Mouse (Mus musculus): Measurements from ENCODE around the gene Tmtc1.

Tmtc1 gene

GRCm38 (mm10) chr6:148315106-148315505 is 129.1 kb downstream of the Tmtc1 start:
- DNase-seq (ENCODE audit: low read depth, low spot score) = no peak

- DNase-seq (ENCODE audit: low read depth, low spot score) = no peak
These were observed 133.2 kb downstream of the Tmtc1 start for GRCm38 (mm10) chr6:148310981-148311380.

GRCm38 (mm10) chr6:148305821-148306220 is 138.4 kb downstream of the Tmtc1 start:
- DNase-seq (ENCODE audit: low read depth, low spot score) = no peak

- no peak for DNase-seq (ENCODE audit: low read depth, low spot score)
These were observed 139.0 kb downstream of the Tmtc1 start for GRCm38 (mm10) chr6:148305191-148305590.

GRCm38 (mm10) chr6:148302261-148302660 is 141.9 kb downstream of the Tmtc1 start:
- DNase-seq (ENCODE audit: low read depth, low spot score) = no peak

- no peak for DNase-seq (ENCODE audit: low read depth, low spot score)
These were observed 147.1 kb downstream of the Tmtc1 start for GRCm38 (mm10) chr6:148297086-148297485.

GRCm38 (mm10) chr6:148296418-148296817 is 147.8 kb downstream of the Tmtc1 start:
- DNase-seq (ENCODE audit: low read depth, low spot score) = no peak

GRCm38 (mm10) chr6:148294506-148294905 is 149.7 kb downstream of the Tmtc1 start:
- no peak for DNase-seq (ENCODE audit: low read depth, low spot score)

GRCm38 (mm10) chr6:148290865-148291264 is 153.3 kb downstream of the Tmtc1 start:
- no peak for DNase-seq (ENCODE audit: low read depth, low spot score)

- DNase-seq (ENCODE audit: low read depth, low spot score) = no peak
These were observed 160.8 kb downstream of the Tmtc1 start for GRCm38 (mm10) chr6:148283224-148283881.

- DNase-seq (ENCODE audit: low read depth, low spot score) = no peak
These were observed 164.9 kb downstream of the Tmtc1 start for GRCm38 (mm10) chr6:148279240-148279639.

GRCm38 (mm10) chr6:148276418-148276817 is 167.8 kb downstream of the Tmtc1 start:
- DNase-seq (ENCODE audit: low read depth, low spot score) = peak; percentile 72

- DNase-seq (ENCODE audit: low read depth, low spot score) = no peak
These were observed 169.1 kb downstream of the Tmtc1 start for GRCm38 (mm10) chr6:148275046-148275445.

GRCm38 (mm10) chr6:148260729-148261101 is 183.5 kb downstream of the Tmtc1 start:
- no peak for DNase-seq (ENCODE audit: low read depth, low spot score)

GRCm38 (mm10) chr6:148259979-148260728 is 184.0 kb downstream of the Tmtc1 start:
- DNase-seq (ENCODE audit: low read depth, low spot score) = no peak

GRCm38 (mm10) chr6:148259074-148259473 is 185.1 kb downstream of the Tmtc1 start:
- no peak for DNase-seq (ENCODE audit: low read depth, low spot score)

GRCm38 (mm10) chr6:148257805-148258204 is 186.4 kb downstream of the Tmtc1 start:
- no peak for DNase-seq (ENCODE audit: low read depth, low spot score)

- DNase-seq (ENCODE audit: low read depth, low spot score) = no peak
These were observed 188.1 kb downstream of the Tmtc1 start for GRCm38 (mm10) chr6:148256109-148256508.

GRCm38 (mm10) chr6:148255395-148256053 is 188.7 kb downstream of the Tmtc1 start:
- no peak for DNase-seq (ENCODE audit: low read depth, low spot score)

GRCm38 (mm10) chr6:148249221-148249620 is 195.0 kb downstream of the Tmtc1 start:
- DNase-seq (ENCODE audit: low read depth, low spot score) = no peak

GRCm38 (mm10) chr6:148248625-148249024 is 195.6 kb downstream of the Tmtc1 start:
- DNase-seq (ENCODE audit: low read depth, low spot score) = no peak

GRCm38 (mm10) chr6:148246544-148246943 is 197.6 kb downstream of the Tmtc1 start:
- DNase-seq (ENCODE audit: low read depth, low spot score) = no peak

- DNase-seq (ENCODE audit: low read depth, low spot score) = no peak
These were observed 199.4 kb downstream of the Tmtc1 start for GRCm38 (mm10) chr6:148244836-148245235.
